Mouse (Mus musculus) midbrain, embryonic 10.5 days (tissue): ENCODE results near the gene Nlrp1a. TPM values are rescaled to one million over a fixed set of nuclear protein-coding genes. Genes with fewer than 3 reads are reported as not detected.

Experiments
- polyA plus RNA-seq: library from polyadenylated mRNA; unstranded; fragments of >200 nt; fragmentation: Nextera tagmentation; extraction: Ambion mirVana; gene quantifications from 2 replicates; pipeline ENCODE4 v1.2.1, GENCODE M21; 2016

Gene Nlrp1a
- polyA plus RNA-seq, 1 experiment from 2014 or later: 0.06 TPM

Other genes with a start within 250 kb of the Nlrp1a start
- 148 and 153 TPM in 2 replicates for gene Nup88, start 174.7 kb downstream of the Nlrp1a start, polyA plus RNA-seq
- 99.5 and 101 TPM in 2 replicates for gene Rpain, start 174.5 kb downstream of the Nlrp1a start, polyA plus RNA-seq
- gene C1qbp, start 161.7 kb downstream of the Nlrp1a start, polyA plus RNA-seq: 283 and 342 TPM in 2 replicates
- 19.9 and 20.7 TPM in 2 replicates for gene Dhx33, start 140.3 kb downstream of the Nlrp1a start, polyA plus RNA-seq
- gene Mis12, start 125.1 kb downstream of the Nlrp1a start, polyA plus RNA-seq: 65.3 and 67.8 TPM in 2 replicates
- 38.8 and 39.8 TPM in 2 replicates for gene Derl2, start 124.9 kb downstream of the Nlrp1a start, polyA plus RNA-seq
- gene 6330403K07Rik, start 111.2 kb downstream of the Nlrp1a start, polyA plus RNA-seq: 137 and 226 TPM in 2 replicates
- gene Nlrp1b, start 86.0 kb upstream of the Nlrp1a start, polyA plus RNA-seq: not detected in 2 replicates